Mouse (Mus musculus) T-helper 17 cell (primary cell): Measurements from ENCODE around the gene Snapc4.

Experiments
- in situ Hi-C, 2 experiments: fragments of 300-600 bp; cut with MboI, MseI; formaldehyde crosslinking; loops; 1 replicate in 1 of 2; 2 replicates in 1 of 2; pipeline ENCODE4 v1.15.1; 2025; ENCODE audit warnings: high pct_unique_total_duplicates in 2 of 2

Snapc4 gene

DNA sequence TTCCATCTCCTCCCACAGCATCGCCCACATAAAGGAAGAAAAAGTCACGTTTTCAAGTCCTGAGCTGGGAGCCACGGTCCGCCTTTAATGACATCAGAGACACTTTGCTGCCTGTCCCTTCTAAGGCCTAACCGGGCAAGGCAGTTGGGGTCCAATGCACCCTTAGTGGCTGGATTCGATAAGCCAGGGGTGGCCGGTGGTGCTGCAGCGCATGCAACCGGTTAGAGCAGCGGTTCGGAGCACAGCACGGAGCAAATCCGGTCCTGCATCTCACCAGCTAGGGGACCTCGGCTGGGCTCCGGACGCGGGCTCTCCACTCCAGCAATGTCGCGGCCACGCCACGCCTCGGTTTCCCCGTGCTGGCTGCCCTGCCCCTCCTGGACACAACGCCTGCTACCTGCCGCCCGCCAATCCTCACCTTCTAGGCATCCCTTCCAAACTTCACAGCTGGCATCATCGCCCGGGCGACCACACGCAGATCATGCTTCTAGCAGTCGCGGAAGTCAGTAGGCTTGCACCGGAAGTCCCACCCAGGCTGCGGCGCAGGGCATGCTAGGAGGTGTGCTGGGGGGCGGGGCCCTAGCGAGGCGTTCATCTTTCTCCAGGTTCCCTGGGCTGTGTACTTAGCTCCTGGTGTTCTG is at the start of gene Snapc4:
Gene Snapc4 (minus strand): TSS at position 523 of the 641 bp plus-strand sequence.
- in situ Hi-C loops, result no loop called here

DNA sequence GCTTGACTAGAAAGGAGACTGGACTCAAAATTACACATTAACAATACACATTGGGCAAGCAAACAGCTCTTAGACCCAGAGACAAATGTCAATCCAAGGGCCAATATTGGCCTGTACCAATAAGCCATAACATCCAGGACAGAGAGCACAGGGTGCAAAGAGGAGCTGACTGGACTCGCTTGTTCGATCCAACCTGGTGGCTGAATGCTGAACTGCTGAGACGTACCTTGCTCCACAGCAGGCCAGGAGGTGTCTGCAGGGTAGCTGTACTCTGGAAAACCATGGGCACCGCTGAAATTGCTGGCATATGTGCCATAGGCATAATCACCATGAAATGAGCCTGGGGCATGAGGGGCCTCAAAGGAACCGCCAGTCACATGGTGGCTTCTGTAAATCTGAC is 49.4 kb upstream of the Snapc4 start:
- in situ Hi-C loops, result no loop called here

DNA sequence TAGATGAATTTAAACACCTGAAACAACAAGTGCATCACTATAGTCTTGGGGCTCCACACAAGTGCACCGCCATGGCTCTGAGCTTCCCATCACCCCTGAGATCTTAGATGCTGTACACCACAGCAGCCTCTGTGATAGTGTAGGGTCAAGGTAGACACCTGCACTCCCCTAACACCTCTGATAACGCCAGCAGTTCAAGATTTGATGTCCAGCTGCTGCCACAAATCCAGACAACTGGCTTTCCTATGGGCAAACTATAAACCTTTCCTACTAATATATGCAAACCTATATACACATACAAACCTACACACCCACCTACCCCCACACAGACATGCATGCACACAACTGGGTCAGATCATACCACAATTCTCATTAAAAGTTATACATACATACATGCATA is 44.1 kb upstream of the Snapc4 start:
- in situ Hi-C loops, result no loop called here

DNA sequence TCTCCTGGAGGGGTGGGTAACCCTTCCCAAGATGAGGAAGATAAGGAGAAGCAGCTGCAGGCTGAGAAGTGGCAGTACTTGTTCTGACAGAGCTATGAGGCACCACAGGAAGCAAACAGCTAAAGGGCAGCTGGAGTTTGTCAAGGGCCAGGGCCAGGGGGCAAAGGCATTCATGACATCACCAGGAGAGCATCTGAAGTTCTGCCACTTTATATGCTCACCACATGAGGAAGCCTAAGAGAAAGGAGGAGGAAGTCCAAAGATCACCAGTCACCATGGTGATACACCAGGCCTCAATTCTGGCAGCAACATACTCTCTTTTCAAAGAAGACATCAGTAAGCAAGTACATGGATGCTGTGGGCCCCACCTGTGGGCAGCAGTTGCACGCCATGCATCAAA is 42.6 kb upstream of the Snapc4 start:
- in situ Hi-C loops, result no loop called here

DNA sequence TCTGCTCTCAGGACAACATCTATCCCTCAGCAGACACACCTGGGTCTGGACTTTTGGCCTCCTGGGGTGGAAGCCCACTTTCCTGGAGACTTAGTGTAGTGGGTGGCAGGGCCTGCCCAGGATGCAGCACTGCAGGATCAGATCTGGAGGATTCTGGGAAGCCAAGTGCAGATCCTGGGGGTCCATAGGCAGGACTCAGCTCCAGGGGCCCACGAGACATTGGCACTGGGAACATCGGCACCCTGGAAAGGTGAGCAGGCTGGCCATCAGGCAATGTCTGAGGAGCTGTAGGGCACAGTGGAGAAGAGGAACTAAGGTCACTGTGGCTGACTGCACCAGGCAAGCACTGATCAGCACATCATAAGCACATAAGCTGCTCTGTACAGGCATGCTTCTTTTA is 41.5 kb upstream of the Snapc4 start:
- in situ Hi-C loops, result no loop called here

DNA sequence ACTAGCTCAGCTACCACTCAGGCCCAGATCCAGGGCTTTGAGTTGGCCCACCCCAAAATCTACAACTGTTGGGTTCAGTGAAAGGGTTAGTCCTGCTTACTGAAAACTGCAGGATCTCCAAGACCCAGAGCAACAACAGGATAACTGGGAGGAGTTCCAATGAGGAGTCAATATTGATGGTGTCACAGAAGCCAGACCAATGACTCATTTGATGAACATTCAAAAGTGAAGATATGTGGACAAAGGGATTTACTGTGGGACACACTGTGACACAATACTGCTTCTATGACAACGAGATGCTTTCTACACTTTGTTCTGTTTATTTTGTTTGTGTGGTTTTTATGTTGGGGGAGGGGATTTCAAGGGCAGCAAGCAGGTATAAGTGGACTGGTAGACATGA is 37.7 kb upstream of the Snapc4 start:
- in situ Hi-C loops, result no loop called here

GRCm38 (mm10) chr2:26417066-26417465 is 36.6 kb upstream of the Snapc4 start:
- in situ Hi-C loops, result no loop called here

GRCm38 (mm10) chr2:26410931-26411411 is 30.5 kb upstream of the Snapc4 start:
- in situ Hi-C loops, result no loop called here

DNA sequence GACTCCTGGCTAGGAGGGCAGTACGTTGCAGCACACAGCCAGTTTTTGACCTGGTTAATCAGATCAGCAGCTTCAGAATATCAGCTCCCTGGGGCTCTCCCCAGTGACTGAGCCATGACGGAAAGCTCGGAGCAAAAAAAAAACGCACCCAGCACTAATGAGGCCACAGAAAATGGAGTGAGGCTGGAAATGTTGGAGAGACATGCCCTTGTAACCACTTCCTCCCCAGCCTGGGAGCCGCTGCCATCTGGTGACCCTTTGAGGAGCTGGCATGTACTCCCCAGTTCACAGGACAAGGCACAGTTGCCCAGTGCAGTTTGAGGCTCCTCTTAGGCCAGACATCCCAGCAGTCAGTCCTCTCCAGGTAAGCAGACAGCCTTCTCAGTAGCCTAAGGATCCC is 29.6 kb upstream of the Snapc4 start:
- in situ Hi-C loops, result no loop called here

GRCm38 (mm10) chr2:26409362-26409761 is 28.9 kb upstream of the Snapc4 start:
- in situ Hi-C loops, result no loop called here

DNA sequence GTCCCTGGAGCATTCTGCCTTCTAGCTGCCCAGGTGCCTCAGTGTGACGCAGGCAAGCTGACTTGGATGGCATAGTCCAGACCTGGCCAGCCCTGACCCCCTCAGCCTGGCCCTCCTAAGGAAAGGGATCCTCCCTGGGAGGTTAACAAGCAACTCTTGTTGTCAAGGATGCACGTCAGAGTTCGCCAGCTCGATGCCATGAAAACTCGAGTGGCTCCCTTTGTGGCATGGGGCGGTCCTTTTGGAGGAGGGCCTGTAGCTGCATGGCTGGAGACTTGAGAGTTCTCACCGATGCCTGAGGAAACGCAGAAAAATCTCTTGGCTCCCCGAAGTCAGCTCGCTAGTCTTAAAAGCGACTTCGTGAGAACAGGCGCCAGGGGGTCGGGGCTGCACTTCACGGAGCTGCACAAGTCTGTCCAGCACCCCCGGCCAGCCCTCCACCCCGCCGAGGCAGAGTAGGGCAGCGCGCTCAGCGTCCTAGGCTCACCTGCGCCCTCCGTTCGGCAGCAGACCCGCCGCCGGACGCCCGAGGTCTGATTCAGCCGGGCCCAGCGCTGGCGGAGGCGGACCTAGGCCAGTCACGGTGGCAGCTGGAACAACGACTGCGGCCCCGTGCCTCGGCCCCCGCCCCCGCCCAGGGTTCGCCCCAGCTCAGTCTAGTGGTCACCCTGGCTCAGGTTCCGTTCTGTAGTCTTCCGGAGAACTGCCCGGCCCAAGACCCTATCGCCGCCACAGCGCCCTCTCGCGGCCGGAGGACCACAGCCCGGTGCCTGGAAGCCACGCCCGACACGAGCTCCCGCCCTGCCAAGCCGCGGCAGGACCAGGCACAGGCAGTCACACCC is 28.3 kb upstream of the Snapc4 start, which contains the start of gene Inpp5e:
Gene Inpp5e (minus strand): TSS at position 689 of the 842 bp plus-strand sequence.
- in situ Hi-C loops, result no loop called here

GRCm38 (mm10) chr2:26403306-26403705 is 22.9 kb upstream of the Snapc4 start:
- in situ Hi-C loops, result no loop called here

- in situ Hi-C loops, result no loop called here
These were observed 21.8 kb upstream of the Snapc4 start for GRCm38 (mm10) chr2:26402265-26402664.

DNA sequence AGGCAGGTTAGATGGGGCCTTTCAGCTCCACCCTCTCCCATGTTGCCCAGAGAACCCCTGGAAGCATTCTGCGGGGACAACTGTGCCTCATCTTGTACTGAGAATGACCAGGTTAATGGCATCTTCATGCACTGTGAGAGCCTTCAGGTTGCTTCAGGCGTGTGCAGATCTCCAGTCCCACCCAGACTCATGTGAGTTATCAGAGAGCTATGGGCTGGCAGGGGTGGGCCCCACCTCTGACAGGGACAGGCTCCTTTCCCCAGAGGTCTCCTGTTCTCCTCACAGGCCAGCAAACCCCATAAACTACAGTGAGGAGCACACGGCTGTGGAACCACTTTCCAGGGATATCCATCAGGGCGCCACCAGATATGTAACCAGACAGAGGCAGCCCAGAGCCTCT is 20.6 kb upstream of the Snapc4 start:
- in situ Hi-C loops, result no loop called here

DNA sequence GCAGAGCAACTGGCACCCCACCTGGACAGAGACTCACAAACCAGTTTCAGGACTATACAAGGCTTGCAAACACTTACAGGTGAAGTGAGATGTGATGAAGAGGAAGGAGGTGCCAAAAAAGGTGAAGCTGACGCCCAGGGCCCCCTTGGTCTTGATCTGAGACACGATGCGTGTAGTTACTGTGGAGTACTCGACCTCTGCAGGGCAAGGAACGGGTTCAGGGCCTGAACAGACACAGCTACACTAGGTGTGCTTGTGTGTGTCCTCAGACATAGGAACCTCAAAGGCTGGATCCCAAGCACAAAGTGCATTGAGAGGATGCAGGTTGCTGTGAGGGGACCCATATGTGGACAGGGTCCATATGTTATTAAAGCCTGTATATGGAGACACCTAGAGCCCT is 19.8 kb upstream of the Snapc4 start:
- in situ Hi-C loops, result no loop called here

- in situ Hi-C loops, result no loop called here
These were observed 19.2 kb upstream of the Snapc4 start for GRCm38 (mm10) chr2:26399647-26400046.

DNA sequence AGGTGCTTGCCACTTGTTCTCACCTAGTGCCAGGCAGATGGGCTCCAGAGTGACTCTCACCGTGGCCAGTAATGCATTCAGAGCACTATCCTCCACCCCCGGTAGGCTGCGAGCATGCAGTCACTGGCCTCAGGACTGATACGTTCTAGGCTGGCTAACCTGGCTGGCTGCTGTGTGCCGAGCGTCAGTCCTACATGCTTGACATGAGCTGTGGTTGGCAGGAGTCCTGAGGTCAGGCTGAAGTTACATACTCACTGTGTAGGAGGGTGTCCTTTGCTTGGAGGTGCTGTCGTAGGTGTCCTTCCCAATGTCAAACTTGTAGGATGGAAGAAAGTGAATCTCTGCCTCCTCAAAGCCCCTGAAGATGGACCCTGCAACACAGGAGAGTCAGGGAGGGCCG is 18.5 kb upstream of the Snapc4 start:
- in situ Hi-C loops, result no loop called here

DNA sequence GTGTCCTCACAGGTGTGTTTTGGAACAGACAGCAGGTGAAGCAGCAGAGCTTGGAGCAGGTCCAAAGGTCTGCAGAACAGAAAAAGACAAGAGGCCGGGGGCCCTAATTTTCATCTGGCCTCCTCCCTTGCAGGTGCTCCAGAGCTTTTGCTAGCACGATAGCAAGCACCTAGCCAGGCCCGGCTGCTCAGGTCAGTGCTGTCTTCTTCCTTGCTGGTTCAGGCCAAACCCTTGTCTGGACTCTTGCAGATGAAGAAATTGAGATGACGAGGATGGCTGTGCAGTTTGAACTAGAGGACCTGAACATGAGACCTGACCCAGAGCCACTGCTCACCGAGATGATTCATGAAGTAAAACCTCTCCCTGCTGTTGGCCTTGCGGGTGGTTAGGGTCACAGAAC is 11.2 kb upstream of the Snapc4 start:
- in situ Hi-C loops, result no loop called here

GRCm38 (mm10) chr2:26390954-26391353 is 10.5 kb upstream of the Snapc4 start:
- in situ Hi-C loops, result no loop called here

DNA sequence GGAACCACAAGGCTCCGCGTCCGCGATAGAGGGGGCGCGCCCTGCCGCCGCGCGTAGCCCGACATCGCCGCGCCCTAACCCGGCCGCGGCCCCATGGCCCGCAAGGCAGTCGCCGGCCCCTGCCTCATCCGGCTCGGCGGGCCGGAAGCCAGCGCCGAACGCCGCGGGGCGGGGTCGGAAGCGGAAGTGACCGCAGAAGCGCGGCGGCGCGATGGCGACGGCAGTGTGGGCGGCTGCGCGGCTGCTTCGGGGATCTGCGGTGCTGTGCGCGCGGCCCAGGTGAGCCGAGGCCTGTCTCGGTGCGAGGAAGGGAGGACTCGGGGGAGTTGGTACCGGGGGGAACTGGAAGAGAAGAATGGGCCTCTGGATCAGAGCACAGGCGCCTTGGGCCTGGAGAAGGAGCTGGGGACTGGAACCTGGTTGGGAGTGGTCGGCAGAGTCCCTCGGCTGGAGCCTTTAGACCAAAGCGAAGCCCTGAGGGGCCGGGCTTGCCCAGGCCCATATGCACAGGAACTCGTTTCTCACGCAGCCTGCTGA is 8.8 kb upstream of the Snapc4 start, which contains the start of the genes Entr1 and Pmpca:
Gene Entr1 (minus strand): TSS at position 163 of the 537 bp plus-strand sequence.
Gene Pmpca (plus strand): TSS at position 186 of the 537 bp plus-strand sequence.
- in situ Hi-C loops, result no loop called here

GRCm38 (mm10) chr2:26388682-26389153 is 8.3 kb upstream of the Snapc4 start:
- in situ Hi-C loops, result no loop called here

DNA sequence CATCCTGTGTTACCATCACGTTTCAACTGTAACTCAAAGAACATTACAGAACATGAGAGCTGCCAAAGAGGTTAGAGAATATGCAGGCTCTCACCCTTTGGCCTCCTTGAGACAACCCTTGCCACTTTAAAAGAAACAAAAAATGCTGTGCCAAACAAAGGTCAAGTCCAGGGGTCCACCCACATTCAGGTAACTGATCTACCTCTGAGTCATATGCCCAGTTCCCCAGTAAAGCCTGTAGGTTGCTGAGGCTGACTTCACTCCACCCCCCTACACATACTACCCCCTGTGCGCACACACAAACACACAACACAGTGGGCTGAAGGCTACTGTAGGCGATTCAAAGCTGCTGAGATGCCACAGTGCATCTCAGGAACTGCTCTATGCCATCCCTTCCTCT is 7.3 kb upstream of the Snapc4 start:
- in situ Hi-C loops, result no loop called here
